Mouse (Mus musculus) spleen, postnatal 10 days (tissue): ENCODE results near the gene Dennd1a.

ENCODE experiments used
- DNase-seq, 2 experiments: peaks; one replicate each; pipeline ENCODE4 v3.0.0; 2021 to 2022; ENCODE audit warnings: low spot score in 2 of 2

Gene Dennd1a

DNA sequence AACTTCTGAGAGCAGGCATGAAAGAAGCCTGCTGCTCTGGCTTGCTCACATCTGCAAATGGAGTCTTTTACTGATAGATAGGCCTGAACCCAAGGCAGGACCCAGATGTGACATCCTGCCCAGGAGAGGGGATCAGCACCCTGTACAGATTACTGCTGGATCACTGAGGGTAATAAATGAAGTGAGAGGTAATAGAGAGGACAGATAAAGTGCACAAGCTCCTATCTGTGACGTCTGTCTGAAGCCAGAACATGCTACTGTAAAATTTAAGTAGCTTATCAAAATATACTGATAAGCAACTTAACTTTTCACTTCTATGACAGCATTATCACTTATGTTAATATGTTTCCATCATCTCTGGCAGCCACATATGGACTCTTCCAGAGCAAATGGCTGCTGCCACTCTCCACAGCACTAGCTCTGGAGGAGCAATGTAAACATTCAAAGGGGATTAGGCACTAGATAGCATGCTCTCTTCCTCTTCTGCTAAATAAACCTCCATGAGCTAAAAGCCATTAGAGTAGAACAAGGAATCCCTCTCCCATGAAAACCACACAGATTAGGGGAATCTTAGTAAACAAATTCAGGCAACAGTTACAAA, 235.6 kb downstream of the Dennd1a start:
- no peak for DNase-seq

DNA sequence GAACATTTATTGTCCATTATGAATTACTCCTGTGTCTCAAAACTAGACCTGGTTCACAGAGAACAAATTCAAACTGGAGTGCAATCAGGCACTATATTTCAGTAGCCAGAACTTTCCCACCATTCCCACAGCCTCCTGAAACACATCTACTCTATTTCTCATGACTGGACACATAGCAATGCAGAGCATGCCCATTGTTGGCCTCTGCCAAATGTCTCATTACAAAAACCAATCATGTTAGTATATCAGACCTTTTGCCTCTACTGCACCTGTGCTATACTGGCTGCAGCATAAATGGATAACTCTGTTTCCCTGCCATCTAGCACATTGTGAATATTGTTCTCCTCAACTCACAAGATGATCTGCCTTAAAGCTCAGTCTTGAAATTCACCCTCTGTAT, 238.2 kb downstream of the Dennd1a start:
- DNase-seq = no peak

DNA sequence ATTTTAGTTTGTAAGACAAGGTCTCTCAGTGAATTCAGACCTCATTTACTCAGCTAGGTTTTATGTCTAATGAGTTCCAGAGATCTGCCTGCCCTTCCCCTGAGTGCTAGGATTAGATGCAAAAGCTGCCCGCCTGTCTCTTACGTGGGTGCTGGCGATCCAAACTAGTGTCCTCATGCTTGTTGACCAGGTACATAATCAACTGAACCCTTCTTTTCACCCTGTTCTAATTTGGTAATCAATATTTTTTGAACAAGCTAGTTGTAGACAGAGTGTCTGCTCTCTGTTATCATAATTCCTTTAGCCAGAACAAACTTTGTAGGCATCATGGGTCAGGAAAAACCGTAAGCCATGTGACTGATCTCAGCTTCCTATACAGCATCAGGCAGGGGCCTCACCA, 241.9 kb downstream of the Dennd1a start:
- no peak for DNase-seq

DNA sequence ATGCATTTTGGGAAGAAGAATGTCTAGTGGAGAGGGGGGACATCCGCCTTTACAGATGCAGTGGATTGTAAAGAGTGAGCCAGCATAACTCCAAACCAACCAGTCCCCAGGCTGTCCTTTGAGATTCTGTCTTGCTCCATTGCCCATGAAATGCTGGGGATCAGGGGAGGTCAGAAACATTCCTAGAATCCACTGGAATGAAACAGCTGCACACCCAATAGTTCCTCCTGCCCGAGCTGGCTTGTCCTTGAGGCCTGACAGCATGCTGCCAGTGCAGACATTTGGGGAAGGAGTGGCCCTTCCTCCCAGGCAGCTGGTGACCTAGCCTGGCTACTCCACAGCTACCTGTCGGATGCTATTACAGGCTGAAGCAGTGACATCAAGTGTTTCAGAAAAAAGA, 246.3 kb downstream of the Dennd1a start:
- DNase-seq = no peak

DNA sequence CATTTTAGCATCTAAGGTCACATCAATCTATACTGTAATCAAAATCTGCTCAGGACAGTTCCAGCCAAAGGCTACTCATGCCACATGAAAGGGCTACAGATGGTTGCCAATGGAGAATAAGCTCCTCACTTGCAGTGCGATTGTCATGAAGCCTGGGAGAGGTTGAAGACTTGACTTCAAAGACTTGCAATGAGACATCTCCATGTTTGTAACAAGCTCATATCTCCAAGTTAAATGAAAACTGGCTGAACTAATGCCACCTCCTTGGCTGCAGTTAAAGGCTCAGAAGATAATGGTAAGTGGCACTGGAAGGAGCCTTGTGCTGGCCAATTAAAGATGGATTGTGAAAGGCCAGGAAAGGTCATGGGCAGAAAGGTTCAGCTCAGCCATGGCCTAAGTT, 247.6 kb downstream of the Dennd1a start:
- DNase-seq = no peak

DNA sequence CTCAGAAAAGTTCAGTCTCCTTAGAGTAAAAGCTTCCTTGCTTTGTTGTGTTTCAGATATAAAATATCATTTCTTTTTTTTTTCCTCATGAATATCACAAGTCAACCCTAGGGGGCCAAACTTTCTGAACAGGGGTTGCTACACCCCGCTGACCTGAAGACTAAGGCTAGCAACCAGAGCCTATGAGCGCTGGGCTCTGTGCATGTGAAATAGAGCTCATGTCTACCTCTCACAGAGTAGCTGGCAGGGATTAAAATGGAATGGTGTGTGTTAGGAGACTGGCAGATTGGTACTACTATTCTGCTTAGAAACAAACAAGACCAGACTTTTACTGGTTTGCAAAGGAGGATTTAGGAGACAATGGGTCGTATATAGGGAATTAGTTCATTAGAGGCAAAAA, 258.9 kb downstream of the Dennd1a start:
- DNase-seq = no peak

DNA sequence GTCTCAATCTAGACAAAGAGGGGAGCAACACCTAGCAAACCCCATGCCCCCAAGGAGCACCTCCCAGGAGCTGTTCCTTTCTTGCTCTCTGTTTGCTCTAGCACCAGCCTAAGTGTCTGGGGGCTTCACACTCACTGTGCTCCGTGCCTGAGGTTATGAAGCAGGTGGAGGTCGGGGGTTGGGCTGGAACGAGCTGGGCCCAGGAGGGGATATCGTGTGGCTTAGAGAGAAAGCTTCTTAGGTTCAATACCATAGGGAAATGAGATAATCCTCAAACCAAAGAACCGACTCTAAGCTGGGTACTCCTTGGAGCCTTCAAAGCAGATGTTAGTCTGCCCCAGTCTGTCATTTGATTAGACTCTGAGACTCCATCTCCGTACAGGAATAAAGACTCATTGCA, 261.6 kb downstream of the Dennd1a start:
- no peak for DNase-seq

DNA sequence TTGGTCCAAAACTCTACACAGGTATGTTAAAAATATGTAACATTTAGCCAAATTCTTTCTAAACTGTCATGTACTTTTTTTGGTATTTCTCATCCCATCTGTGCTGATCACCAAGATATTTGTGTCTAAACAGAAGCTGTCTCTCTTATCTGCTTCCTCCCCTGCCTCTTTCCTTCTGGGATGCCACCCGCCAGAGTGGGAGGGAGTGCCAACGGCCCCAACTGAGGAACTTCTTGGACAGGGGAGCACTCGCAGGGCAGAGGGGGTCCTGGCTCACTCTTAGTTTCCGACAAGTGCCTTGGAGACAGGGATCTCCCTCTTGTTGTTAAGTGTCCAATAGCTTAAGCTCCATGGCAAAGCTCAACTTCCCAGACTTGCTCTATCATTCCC, 263.5 kb downstream of the Dennd1a start:
- DNase-seq = no peak

DNA sequence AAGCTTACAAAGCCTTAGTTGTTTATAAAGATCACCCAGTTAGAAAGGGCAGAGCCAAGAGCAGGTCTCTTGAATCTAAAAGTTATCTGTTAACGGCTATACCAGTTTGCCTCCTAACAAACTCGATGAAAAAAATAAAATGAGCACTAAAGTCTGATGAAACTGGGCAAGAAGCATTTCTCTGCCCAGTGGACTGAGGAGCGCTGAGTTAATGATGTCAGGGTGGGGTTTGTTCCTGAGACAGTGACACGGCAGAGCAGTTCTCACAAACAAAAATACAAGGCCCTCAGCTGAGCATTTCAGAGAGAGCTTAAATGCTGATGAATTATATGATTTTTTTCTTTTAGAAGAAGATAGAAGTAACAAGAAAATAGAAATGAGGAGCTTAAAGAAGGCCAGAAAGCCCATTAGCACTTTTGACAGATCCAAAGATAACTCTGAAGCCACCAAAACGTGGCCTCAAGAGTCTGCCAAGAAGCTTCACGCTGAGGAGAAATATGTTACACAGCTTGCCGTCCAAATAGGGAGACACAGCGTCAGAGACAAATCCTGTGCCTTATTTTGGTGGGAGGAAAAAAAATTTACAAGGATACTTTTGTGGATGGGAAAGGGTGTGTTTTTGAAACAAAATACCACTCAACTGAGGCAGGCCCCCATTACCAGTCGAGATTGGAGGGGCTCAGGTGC, 264.0 kb downstream of the Dennd1a start:
- DNase-seq = no peak

DNA sequence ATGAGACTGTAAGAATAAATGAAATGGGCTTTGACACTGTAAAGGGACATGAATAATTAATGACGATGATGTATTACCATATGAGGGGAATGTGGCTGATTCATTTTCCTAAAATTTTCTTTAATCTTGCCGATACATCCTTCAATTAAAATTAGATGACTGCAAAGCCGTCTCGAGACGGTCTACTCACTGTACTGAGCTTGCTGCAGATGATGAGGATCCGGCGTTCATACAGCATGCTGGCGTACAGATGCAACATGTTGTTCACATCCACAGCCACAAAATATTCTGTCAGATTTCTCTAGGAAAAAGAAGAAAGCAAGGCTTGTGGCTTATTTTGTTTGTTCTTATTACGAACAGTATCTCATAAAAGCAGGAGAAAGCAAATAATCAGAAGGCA, 266.0 kb downstream of the Dennd1a start:
- DNase-seq = no peak

DNA sequence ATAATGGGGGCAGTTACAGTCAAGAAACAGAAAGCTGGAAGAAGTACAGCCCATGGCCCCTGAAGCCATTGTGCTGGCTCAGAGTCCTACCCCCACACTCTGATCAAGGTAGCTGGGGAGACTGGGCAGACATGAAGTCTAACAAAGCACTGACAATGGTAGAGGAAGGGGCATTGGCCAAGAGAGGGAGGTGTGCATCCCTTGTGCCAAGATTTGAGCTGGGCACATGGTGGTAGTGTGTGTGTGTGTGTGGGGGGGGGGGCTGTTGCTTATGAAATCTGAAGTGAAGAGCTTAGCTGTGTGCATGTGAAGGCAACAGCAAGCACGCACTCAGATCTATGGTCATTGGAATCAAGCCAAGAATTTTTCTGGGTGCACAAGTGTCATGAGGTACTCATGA, 272.5 kb downstream of the Dennd1a start:
- DNase-seq = no peak

DNA sequence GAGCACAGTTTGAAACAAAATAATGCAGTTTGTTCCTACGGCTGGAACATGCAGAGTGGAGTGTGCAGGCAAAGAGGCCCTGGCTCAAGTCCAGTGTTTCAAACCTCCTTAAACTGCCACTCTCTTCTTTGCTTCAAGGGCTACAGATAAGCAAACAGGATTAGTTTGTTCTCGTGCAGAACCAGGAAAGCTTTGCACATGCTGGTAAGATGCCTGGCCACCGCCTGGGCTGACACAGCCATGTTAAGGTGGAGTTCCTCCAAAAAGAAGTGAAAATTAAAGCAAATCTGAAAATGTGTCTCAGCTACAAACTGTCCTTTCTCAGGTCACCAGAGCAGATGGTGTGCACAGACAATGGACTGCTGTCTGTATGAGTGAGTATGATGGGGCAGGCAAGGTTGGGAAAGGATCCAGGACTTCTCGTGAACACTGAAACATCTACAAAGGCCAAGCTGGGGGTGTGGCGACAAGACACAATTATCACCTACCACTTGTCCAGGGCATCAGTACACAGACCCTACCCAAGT, 273.3 kb downstream of the Dennd1a start:
- DNase-seq = no peak

DNA sequence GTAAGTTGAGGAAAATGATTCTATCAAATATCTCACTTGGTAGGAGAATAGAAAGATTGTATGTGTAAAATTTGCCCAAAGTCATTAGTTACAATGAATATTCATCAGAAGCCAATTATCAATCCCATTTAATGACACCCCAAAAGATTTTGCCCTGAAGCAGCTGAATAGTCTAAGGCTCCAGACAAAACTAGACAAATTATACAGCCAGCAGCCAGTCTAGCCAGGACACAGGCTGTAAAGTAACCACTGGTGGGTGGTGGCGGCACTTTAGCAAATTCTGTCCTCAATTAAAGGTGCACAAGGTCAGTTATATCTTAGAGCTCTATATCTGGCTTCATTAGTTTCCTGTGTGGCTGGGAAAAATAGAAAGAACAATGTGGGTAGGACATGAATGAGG, 280.0 kb downstream of the Dennd1a start:
- no peak for DNase-seq

DNA sequence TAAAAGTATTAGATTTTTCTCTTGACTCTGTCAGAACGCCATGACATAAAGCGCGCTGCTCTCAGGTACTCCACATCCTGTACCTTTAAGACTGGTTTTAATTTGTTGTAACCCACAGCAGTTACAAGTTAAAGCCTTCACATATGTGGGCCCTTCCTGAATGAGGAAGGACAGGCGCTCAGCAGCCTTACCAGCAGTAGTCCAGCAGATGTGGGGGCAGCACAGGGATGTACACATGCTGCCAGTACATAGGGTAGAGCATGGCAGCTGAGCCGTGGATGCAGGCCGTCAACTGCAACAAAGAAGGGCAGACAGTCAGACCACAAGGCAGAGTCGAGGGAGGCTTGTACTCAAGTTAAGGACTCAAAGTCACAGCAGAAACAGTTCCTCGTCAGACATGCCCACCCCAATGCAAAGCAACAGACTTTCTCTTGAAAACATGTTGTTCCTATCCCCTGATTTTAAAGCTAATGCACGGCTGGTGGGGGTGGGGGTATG, 284.0 kb downstream of the Dennd1a start:
- no peak for DNase-seq

DNA sequence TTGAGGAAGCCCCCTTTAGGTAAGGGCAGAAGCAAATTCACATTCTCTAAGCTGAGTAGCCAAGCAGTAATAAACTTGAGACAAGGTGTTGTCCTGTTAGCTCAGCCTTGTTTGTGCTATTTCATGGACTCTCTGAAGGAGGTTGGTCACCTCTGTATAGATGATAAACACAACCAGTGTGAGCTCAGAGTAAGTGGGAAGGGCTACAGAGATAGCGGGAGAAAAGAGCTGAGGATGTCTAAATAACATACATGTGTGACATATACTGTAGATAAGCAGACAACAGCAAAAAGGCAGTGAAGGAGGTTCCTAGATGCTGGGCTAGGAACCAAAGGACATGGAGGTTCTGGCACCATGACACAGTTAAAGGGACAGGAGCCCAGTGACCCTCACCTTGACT, 286.2 kb downstream of the Dennd1a start:
- DNase-seq = no peak

DNA sequence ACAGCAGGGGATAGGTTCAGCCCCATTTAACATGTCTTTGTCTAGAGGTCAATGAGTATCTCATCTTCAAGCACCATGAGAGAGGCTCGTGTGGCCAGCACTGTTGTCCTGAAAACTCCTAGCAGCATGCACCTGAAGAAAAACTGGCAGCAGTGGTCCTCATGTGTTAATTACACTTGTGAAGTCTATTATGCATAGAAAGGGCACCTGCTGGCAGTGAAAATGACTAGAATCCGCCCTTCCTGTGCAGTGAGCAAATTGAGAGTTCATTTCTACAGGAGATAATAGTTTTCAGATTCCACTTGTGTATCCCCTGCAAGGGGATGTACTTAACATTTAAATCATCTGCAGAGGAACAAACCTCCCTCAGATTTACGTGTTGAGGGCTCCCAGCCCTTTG, 289.2 kb downstream of the Dennd1a start:
- DNase-seq = no peak

DNA sequence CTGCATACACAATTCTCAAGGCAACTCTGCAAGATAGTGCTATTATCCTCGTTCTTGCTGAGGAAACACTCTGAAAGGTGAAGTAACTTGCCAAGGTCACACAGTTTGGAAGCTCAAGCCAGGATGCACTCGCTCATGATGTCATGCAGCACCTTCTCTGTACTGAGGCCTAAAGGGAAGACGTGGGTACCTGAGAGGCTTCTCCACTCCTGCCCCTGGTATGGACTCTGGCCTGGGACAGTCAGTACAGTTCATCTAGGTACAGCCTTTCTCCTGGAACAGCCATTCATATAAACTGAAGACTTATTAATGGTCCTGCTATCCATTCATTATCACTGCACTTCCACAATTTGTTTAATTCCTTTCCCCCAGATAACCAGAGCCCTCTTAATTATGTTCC, 298.1 kb downstream of the Dennd1a start:
- no peak for DNase-seq

DNA sequence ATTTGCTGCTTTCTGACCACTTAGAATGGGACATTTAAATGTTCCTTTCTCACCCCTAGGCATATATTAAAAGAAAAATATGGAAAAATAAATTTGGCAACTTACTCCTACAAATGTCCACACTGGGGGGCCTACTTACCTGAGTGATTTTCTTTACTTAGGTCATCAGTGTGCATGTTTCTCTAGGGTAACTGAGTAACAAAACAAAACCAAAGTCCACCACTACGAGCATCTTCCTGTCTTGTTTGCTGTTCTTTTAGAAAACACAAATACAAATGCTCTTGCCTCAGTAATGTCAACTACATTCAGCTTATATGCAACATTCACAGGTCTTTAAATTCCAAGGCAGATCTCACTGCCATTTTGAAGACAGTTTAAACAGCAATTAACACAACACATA, 298.9 kb downstream of the Dennd1a start:
- DNase-seq = no peak

DNA sequence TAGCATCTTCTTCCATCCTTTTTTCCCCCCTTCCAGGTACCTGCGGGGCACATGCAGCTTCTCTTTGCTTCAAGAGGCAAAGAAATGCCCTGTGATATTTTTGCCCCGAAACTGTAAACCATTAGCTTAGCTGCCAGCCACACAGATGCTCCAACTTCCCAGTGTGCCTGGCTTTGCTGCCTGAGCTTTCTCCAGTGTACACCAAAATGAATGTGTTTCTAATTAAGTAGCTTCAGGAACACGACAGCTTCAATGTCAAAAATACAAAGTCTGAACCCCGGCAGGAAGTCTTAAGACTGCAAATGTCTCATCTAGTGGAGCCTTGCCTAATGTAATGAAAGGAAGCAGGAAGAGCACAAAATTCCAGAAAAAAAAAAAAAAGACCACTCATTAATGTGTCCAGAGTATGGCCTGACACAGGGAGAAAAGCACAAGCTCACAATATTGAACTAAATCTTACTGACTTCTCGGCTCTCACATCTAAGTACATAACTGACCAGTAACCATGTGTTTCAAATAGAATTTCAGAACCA, 301.4 kb downstream of the Dennd1a start:
- DNase-seq = no peak

DNA sequence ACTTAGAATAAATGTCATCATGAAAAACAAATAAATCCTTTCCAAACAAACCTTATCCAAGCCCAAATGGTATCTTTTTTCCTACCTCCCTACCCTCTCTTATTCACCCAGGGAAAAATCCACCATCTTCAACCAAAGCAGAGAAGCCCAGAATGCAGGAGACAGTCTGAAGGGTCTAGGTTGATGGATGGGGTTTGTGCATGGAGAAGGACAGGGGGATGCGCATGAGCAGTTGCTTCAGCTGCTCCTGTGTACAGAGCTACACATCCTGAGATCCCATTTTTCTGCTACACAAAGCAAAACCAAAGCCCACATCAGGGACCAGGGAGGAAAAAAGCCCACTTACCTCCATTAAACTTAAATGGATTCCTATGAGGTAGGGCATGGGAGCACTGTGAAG, 304.5 kb downstream of the Dennd1a start:
- DNase-seq = no peak

DNA sequence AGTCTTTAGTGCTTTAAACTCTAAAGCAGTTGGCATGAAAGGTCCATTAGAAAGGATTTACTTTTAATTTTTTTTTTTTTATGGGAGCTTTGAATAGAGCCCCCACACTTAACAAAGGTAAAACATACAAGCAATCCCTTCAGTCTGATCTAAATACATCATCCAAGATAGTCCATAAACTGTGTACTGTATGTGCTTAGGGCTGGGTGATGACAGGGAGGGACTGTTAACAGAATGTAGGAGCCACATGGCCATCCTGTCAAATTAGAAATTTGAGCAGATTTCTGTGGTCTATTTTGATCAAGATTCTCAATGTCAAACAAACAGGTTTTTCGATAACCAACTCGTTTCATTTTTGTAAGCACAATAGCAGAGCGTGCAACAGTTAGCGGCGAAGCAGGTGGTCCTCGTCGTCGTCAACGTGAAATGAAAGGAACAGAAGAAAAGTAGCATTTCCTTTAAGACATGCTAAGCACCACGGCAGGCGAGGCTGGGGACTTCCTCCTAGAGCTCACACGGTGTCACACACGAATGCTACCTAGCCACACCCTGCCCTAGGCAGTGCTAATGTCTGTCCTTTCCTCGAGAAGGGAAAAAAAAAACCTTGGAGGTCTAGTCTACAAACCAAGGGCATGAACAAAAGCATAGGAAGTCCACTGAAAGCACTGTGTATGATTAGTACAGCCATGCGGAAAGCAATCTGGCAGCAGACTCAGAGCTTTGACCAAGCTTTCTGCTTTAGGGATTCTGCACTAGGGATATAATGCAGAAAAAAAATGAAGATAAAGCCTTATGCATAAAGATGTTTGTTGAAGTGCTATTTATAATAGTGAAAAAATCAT, 305.4 kb downstream of the Dennd1a start:
- peak in 1 of 2 experiments; percentile 45 for DNase-seq

DNA sequence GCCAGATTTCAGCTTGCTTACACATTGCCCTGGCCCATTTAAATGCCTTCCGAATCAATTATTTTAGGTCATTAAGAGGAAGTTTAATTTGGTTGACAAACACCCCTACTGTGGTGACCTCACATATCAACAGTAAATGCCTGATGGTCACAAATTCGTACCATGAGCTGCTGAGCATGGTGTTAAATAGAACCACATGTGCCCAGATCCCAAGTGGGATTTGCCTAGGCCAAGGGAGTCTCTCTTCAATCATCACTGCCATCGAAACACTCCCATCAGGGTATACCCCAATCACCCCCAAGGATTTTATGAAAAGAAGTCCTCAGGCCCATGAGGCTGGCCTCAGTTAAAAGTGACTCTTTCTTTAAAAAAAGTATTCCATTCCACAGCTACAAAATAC, 313.0 kb downstream of the Dennd1a start:
- no peak for DNase-seq
